Mouse (Mus musculus) lung, postnatal 0 days (tissue): ENCODE data around the gene Ppp4r3b. TPM values are rescaled to one million over a fixed set of nuclear protein-coding genes. Genes with fewer than 3 reads are reported as not detected.

ENCODE experiments used
- ATAC-seq: fragments of 200-750 bp; cut with Nextera tagmentation; 2 replicates; pipeline ENCODE4 v1.8.0; 2017; ENCODE audit warnings: moderate library complexity
- DNase-seq: peaks from one replicate; pipeline ENCODE4 v3.0.0-alpha.2; 2016; ENCODE audit warnings: low spot score
- H3K27ac ChIP-seq: fragments of 300-500 bp; sonication (generic); 2 replicates; pipeline ENCODE4 v1.5.1; 2014; ENCODE audit warnings: antibody characterized with exemption, mild to moderate bottlenecking, low read length, mixed read lengths
- H3K27me3 ChIP-seq: fragments of 300-500 bp; sonication (generic); replicated peaks from 2 replicates; pipeline ENCODE4 v1.6.1; 2014; ENCODE audit warnings: low read length, mixed read lengths; ENCODE audit not compliant: insufficient read depth
- H3K36me3 ChIP-seq: fragments of 300-500 bp; sonication (generic); 2 replicates; pipeline ENCODE4 v1.6.1; 2014; ENCODE audit warnings: low read length, mixed read lengths; ENCODE audit not compliant: insufficient read depth
- H3K4me1 ChIP-seq: fragments of 300-500 bp; sonication (generic); 2 replicates; pipeline ENCODE4 v1.6.1; 2014; ENCODE audit warnings: antibody characterized with exemption, low read depth, low read length, mixed read lengths; ENCODE audit not compliant: insufficient read depth
- H3K4me2 ChIP-seq: fragments of 300-500 bp; sonication (generic); replicated peaks from 2 replicates; pipeline ENCODE4 v1.6.1; 2014; ENCODE audit warnings: low read depth, mild to moderate bottlenecking, low read length, moderate library complexity, mixed read lengths
- H3K4me3 ChIP-seq: fragments of 300-500 bp; sonication (generic); 2 replicates; pipeline ENCODE4 v1.5.1; 2014; ENCODE audit warnings: low read depth, low read length
- H3K9ac ChIP-seq: fragments of 300-500 bp; sonication (generic); replicated peaks from 2 replicates; pipeline ENCODE4 v1.6.1; 2014; ENCODE audit warnings: low read depth, mild to moderate bottlenecking
- H3K9me3 ChIP-seq: fragments of 300-500 bp; sonication (generic); 2 replicates; pipeline ENCODE4 v1.6.1; 2016; ENCODE audit warnings: low read length, mixed read lengths
- CTCF ChIP-seq: IDR thresholded peaks from 2 replicates; pipeline ENCODE4 v1.5.1; 2016; ENCODE audit warnings: antibody characterized with exemption, mild to moderate bottlenecking
- EP300 ChIP-seq: IDR thresholded peaks from 2 replicates; pipeline ENCODE4 v1.6.1; 2016; ENCODE audit warnings: antibody characterized with exemption, mild to moderate bottlenecking, control low read depth
- WGBS: fragments of 180-500 bp; shearing (Covaris S2); extraction: QIAGEN DNeasy Blood & Tissue Kit; methylation state at CpG from one replicate; pipeline ENCODE4 v1.1.7; 2014; 5-methylcytosine and 5-hydroxymethylcytosine counted together
- polyA plus RNA-seq: library from polyadenylated mRNA; unstranded; fragments of >200 nt; fragmentation: Nextera tagmentation; extraction: Ambion mirVana; gene quantifications from 2 replicates; pipeline ENCODE4 v1.2.1, GENCODE M21; 2015

Gene Ppp4r3b
- polyA plus RNA-seq, 1 experiment from 2014 or later, result 56.7 TPM

GRCm38 (mm10) chr11:29188981-29189380 lies 16.3 kb downstream of the Ppp4r3b start:
- no peak overlapping the region for H3K27ac ChIP-seq
- ATAC-seq, result no peak
- no peak overlapping the region for H3K4me2 ChIP-seq
- H3K27me3 ChIP-seq, result no peaks in the 10 kb centered on the region
- H3K4me1 ChIP-seq, result no peaks in the 10 kb centered on the region
- TF ChIP-seq CTCF (no peak), EP300 (no peak)
- no peak for DNase-seq
- 80% methylated on average over 2 of the region's 2 CpGs for WGBS
- no peak overlapping the region for H3K9ac ChIP-seq
- no peaks in the 10 kb centered on the region for H3K9me3 ChIP-seq
- peaks cover 8% of the 10 kb centered on the region for H3K36me3 ChIP-seq
- no peak overlapping the region for H3K4me3 ChIP-seq

GRCm38 (mm10) chr11:29203653-29204052 lies 31.0 kb downstream of the Ppp4r3b start:
- TF ChIP-seq CTCF (peak; percentile 39), EP300 (no peak)
- no peak for ATAC-seq
- WGBS, result 79% methylated on average over 5 of the region's 5 CpGs
- Histone ChIP-seq H3K27me3 (no peaks in the 10 kb centered on the region), H3K9ac (no peak overlapping the region), H3K9me3 (no peaks in the 10 kb centered on the region), H3K4me3 (no peak overlapping the region), H3K4me2 (no peak overlapping the region), H3K36me3 (peaks cover 28% of the 10 kb centered on the region; the same call in 1 of the 2 replicates), H3K4me1 (no peaks in the 10 kb centered on the region), H3K27ac (no peak overlapping the region)
- DNase-seq, result peak; percentile 14

GRCm38 (mm10) chr11:29209774-29210173 lies 37.1 kb downstream of the Ppp4r3b start:
- H3K36me3 ChIP-seq, result peaks cover 23% of the 10 kb centered on the region
- no peak for ATAC-seq
- 92% methylated on average over 2 of the region's 2 CpGs for WGBS

GRCm38 (mm10) chr11:29216196-29216595 lies 43.5 kb downstream of the Ppp4r3b start:
- 82% methylated on average over 2 of the region's 2 CpGs for WGBS
- no peaks in the 10 kb centered on the region for H3K4me1 ChIP-seq
- TF ChIP-seq EP300 (no peak), CTCF (no peak)
- no peak overlapping the region for H3K4me3 ChIP-seq
- DNase-seq, result no peak
- H3K27ac ChIP-seq, result no peak overlapping the region
- no peak for ATAC-seq
- H3K36me3 ChIP-seq, result peaks cover 30% of the 10 kb centered on the region
- H3K9ac ChIP-seq, result no peak overlapping the region
- H3K9me3 ChIP-seq, result no peaks in the 10 kb centered on the region
- H3K27me3 ChIP-seq, result no peaks in the 10 kb centered on the region
- no peak overlapping the region for H3K4me2 ChIP-seq

More at GRCm38 (mm10) chr11:29209774-29210173, 37.1 kb downstream of the Ppp4r3b start:
- Histone ChIP-seq H3K9me3 (no peaks in the 10 kb centered on the region), H3K9ac (no peak overlapping the region), H3K27ac (no peak overlapping the region), H3K4me1 (no peaks in the 10 kb centered on the region), H3K4me3 (no peak overlapping the region), H3K27me3 (no peaks in the 10 kb centered on the region), H3K4me2 (no peak overlapping the region)
- no peak for DNase-seq
- TF ChIP-seq CTCF (no peak), EP300 (no peak)

GRCm38 (mm10) chr11:29219055-29219454 lies 46.4 kb downstream of the Ppp4r3b start:
- TF ChIP-seq CTCF (no peak), EP300 (no peak)
- H3K4me2 ChIP-seq, result no peak overlapping the region
- H3K27me3 ChIP-seq, result no peaks in the 10 kb centered on the region
- H3K27ac ChIP-seq, result no peak overlapping the region
- ATAC-seq (no peak), DNase-seq (no peak)
- no peak overlapping the region for H3K9ac ChIP-seq
- peaks cover 21% of the 10 kb centered on the region; the same call in 1 of the 2 replicates for H3K36me3 ChIP-seq
- H3K4me3 ChIP-seq, result no peak overlapping the region
- H3K9me3 ChIP-seq, result no peaks in the 10 kb centered on the region
- H3K4me1 ChIP-seq, result no peaks in the 10 kb centered on the region

- Histone ChIP-seq H3K4me2 (no peak overlapping the region), H3K27me3 (no peaks in the 10 kb centered on the region), H3K4me1 (no peaks in the 10 kb centered on the region), H3K9ac (no peak overlapping the region), H3K27ac (no peak overlapping the region), H3K36me3 (peaks cover 22% of the 10 kb centered on the region), H3K9me3 (no peaks in the 10 kb centered on the region), H3K4me3 (no peak overlapping the region)
- TF ChIP-seq CTCF, result no peak
- TF ChIP-seq EP300, result no peak
- ATAC-seq, result no peak
- WGBS, result 70% methylated on average over 5 of the region's 5 CpGs
- no peak for DNase-seq
These were observed 49.6 kb downstream of the Ppp4r3b start for GRCm38 (mm10) chr11:29222310-29222709.

GRCm38 (mm10) chr11:29224754-29225153 lies 52.1 kb downstream of the Ppp4r3b start:
- ATAC-seq (no peak), DNase-seq (no peak)
- H3K4me3 ChIP-seq, result no peak overlapping the region
- no peak overlapping the region for H3K27ac ChIP-seq
- H3K4me2 ChIP-seq, result no peak overlapping the region
- no peak overlapping the region for H3K9ac ChIP-seq
- TF ChIP-seq EP300 (no peak), CTCF (no peak)
- no peaks in the 10 kb centered on the region for H3K27me3 ChIP-seq
- H3K9me3 ChIP-seq, result no peaks in the 10 kb centered on the region
- WGBS, result 77% methylated on average over 2 of the region's 2 CpGs
- H3K36me3 ChIP-seq, result peaks cover 23% of the 10 kb centered on the region
- no peaks in the 10 kb centered on the region for H3K4me1 ChIP-seq
